In the genomic region with DNA sequence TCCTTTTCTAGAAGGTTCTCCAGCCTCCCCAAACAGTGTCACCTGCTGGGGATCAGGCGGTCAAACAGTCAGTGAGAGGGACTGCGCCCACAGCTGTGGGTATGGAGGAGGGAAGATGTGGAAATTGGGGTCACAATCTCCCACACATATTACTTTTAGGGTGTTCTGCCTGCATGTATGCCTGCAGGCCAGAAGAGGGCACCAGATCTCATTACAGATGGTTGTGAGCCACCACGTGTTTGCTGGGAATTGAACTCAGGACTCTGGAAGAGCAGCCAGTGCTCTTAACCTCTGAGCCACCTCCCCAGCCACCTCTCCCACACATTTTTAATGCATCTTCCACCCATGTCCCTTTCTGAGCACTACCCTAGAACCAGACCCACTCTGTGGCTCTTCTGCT, we compare ENCODE assay signal across 20 mouse cellular contexts.
A peak's percentile ranks its signal among the peaks of the same experiment; 100 is the strongest.
DNase-seq lines count a peak whose midpoint lies in the region; ATAC-seq and TF ChIP-seq lines count a peak whose summit lies in the region.
"Had no signal": no experiment of that assay in that cellular context is flagged by ENCODE, and none has a peak within 500 bp of the region (broad histone marks: within the 10 kb centered on the region; RNA-seq: fewer than 3 reads in every experiment).

No protein-coding gene starts in this region.

- no peak overlapping the region for H3ac ChIP-seq in C2C12 (ENCODE audit: control insufficient read depth, insufficient read length, low read depth)

- H3K36me3 ChIP-seq in kidney, postnatal 0 days (ENCODE audit: insufficient read depth, low read length) = no peaks in the 10 kb centered on the region
- H3K36me3 ChIP-seq in C2C12 (ENCODE audit: control insufficient read depth, insufficient read depth) = no peaks in the 10 kb centered on the region

- 94% methylated on average over 3 of the region's 3 CpGs for WGBS in cerebellum, adult 2 months
- whole genome bisulfite sequencing in kidney, postnatal 0 days = 73% methylated on average over 3 of the region's 3 CpGs
- whole genome bisulfite sequencing in lung, adult 2 months = 78% methylated on average over 3 of the region's 3 CpGs

- TF ChIP-seq CTCF in cerebellum, adult 2 months (IDR thresholded peaks at IDR 0.05; ENCODE audit: borderline replicate concordance, insufficient read depth, low read depth, low read length) = no peak
- peak; percentile 41; the same call in 1 of the 2 replicates for TF ChIP-seq CTCF in kidney, postnatal 0 days (IDR thresholded peaks at IDR 0.05; ENCODE audit: low read depth)
- TF ChIP-seq CTCF in lung, adult 2 months (IDR thresholded peaks at IDR 0.05; ENCODE audit: insufficient read depth, low read length) = 0 out of 2 replicates have a peak, but pooled peaks have one; percentile 9
- TF ChIP-seq CTCF in C2C12 (IDR thresholded peaks at IDR 0.05; ENCODE audit: control insufficient read depth, insufficient read depth, insufficient read length) = no peak

- H3K79me3 ChIP-seq in C2C12 (ENCODE audit: low read depth) = no peaks in the 10 kb centered on the region

- no peak for TF ChIP-seq POLR2A in cerebellum, adult 2 months (IDR thresholded peaks at IDR 0.05; ENCODE audit: borderline replicate concordance, insufficient read depth, low read length)
- TF ChIP-seq POLR2A in lung, adult 2 months (IDR thresholded peaks at IDR 0.05; ENCODE audit: borderline replicate concordance, extremely low read depth, low read depth, low read length) = no peak

- no peak overlapping the region for H3K27ac ChIP-seq in cerebellum, adult 2 months (ENCODE audit: insufficient read depth, low read length)
- no peak overlapping the region for H3K27ac ChIP-seq in kidney, postnatal 0 days
- H3K27ac ChIP-seq: embryonic facial prominence, embryonic 12.5 days; limb, embryonic 15.5 days; midbrain, embryonic 13.5 days had no signal

- no peaks in the 10 kb centered on the region for H3K27me3 ChIP-seq in cerebellum, adult 2 months (ENCODE audit: control insufficient read depth, insufficient read depth, low read length)
- H3K27me3 ChIP-seq in kidney, postnatal 0 days (ENCODE audit: insufficient read depth, low read length) = no peaks in the 10 kb centered on the region
- peaks cover 9% of the 10 kb centered on the region for H3K27me3 ChIP-seq in C2C12 (ENCODE audit: control insufficient read depth, insufficient read depth, insufficient read length)
- H3K27me3 ChIP-seq: Patski had no signal

- H3K9ac ChIP-seq in kidney, postnatal 0 days (ENCODE audit: low read depth, low read length) = no peak overlapping the region
- H3K9ac ChIP-seq: embryonic facial prominence, embryonic 12.5 days; limb, embryonic 15.5 days; midbrain, embryonic 13.5 days had no signal

- H3K4me3 ChIP-seq in cerebellum, adult 2 months (replicated peaks; ENCODE audit: insufficient read depth, low read depth, low read length) = no peak overlapping the region
- H3K4me3 ChIP-seq in kidney, postnatal 0 days (replicated peaks; ENCODE audit: low read depth, low read length) = no peak overlapping the region
- no peak overlapping the region for H3K4me3 ChIP-seq in lung, adult 2 months (replicated peaks; ENCODE audit: extremely low read depth, low read depth, low read length)
- H3K4me3 ChIP-seq in C2C12 (ENCODE audit: insufficient read depth, poor library complexity, severe bottlenecking) = no peak overlapping the region
- H3K4me3 ChIP-seq: embryonic facial prominence, embryonic 12.5 days; hindbrain, embryonic 10.5 days; limb, embryonic 15.5 days; midbrain, embryonic 13.5 days had no signal

- DNase-seq in cerebellum, adult 9-11 months = peak; percentile 4
- no peak for DNase-seq in cerebellum, adult 2 months
- DNase-seq in kidney, postnatal 0 days (ENCODE audit: low spot score) = no peak
- no peak for DNase-seq in kidney, postnatal 25 days
- no peak for DNase-seq in lung, adult 2 months
- no peak for DNase-seq in lung, postnatal 4 days
- DNase-seq in adrenal gland, postnatal 10 days = no peak
- DNase-seq: cerebellum, adult 11 months; cerebellum, postnatal 14 days; lung, postnatal 10 days; thymus, postnatal 14 days had no signal

- peaks cover 5% of the 10 kb centered on the region for H3K4me1 ChIP-seq in cerebellum, adult 2 months (ENCODE audit: control insufficient read depth, insufficient read depth, low read length)
- no peaks in the 10 kb centered on the region for H3K4me1 ChIP-seq in kidney, postnatal 0 days (replicated peaks; ENCODE audit: insufficient read depth, low read length)
- H3K4me1 ChIP-seq in lung, adult 2 months (ENCODE audit: control insufficient read depth, insufficient read depth, low read length) = no peaks in the 10 kb centered on the region
- H3K4me1 ChIP-seq: embryonic facial prominence, embryonic 12.5 days had no signal

- no peaks in the 10 kb centered on the region for H3K9me3 ChIP-seq in kidney, postnatal 0 days (replicated peaks; ENCODE audit: low read length)
- H3K9me3 ChIP-seq: embryonic facial prominence, embryonic 12.5 days; hindbrain, embryonic 10.5 days; limb, embryonic 15.5 days; midbrain, embryonic 13.5 days had no signal

- no peak for ATAC-seq in kidney, postnatal 0 days (replicated peaks; ENCODE audit: low FRiP score, low read depth)
- ATAC-seq: hindbrain, embryonic 16.5 days; intestine, embryonic 16.5 days; midbrain, embryonic 13.5 days; Patski had no signal

- H3K79me2 ChIP-seq in C2C12 (ENCODE audit: control insufficient read depth, insufficient read depth) = no peaks in the 10 kb centered on the region

- H3K4me2 ChIP-seq in kidney, postnatal 0 days (ENCODE audit: low read length) = no peak overlapping the region
- H3K4me2 ChIP-seq: embryonic facial prominence, embryonic 12.5 days; heart, embryonic 11.5 days; limb, embryonic 15.5 days; midbrain, embryonic 13.5 days had no signal

TF ChIP-seq in C2C12, 6 proteins besides CTCF, POLR2A, EP300 and RAD21:
- TF ChIP-seq MYOG (IDR thresholded peaks at IDR 0.05; ENCODE audit: control insufficient read depth, extremely low read depth, insufficient read length) (no peak), MYOD1 (IDR thresholded peaks at IDR 0.05; ENCODE audit: control insufficient read depth, insufficient read length, low read depth) (no peak), USF1 (IDR thresholded peaks at IDR 0.05; ENCODE audit: low read depth) (no peak), MAX (IDR thresholded peaks at IDR 0.05) (peak; percentile 15), FOSL1 (IDR thresholded peaks at IDR 0.05; ENCODE audit: insufficient read depth, low read length, poor library complexity, severe bottlenecking) (no peak), CEBPB (IDR thresholded peaks at IDR 0.05; ENCODE audit: low read depth) (no peak)

Comparison
In these comparisons a context has a peak if more than half of its experiments do, and no peak if none do; other contexts are left out.
1. CTCF ChIP-seq: peak in kidney, postnatal 0 days (single experiment) and lung, adult 2 months (single experiment); none in cerebellum, adult 2 months (single experiment) and C2C12 (single experiment).